Mouse (Mus musculus) MEL-GATA-1-ER (cell line): ENCODE data around the gene Cacng1.

Experiments used
- DNase-seq: peaks from one replicate; pipeline ENCODE4 v3.0.0-alpha.2; 2012; ENCODE audit warnings: low read depth; ENCODE audit errors: extremely low read depth

Cacng1 gene

DNA sequence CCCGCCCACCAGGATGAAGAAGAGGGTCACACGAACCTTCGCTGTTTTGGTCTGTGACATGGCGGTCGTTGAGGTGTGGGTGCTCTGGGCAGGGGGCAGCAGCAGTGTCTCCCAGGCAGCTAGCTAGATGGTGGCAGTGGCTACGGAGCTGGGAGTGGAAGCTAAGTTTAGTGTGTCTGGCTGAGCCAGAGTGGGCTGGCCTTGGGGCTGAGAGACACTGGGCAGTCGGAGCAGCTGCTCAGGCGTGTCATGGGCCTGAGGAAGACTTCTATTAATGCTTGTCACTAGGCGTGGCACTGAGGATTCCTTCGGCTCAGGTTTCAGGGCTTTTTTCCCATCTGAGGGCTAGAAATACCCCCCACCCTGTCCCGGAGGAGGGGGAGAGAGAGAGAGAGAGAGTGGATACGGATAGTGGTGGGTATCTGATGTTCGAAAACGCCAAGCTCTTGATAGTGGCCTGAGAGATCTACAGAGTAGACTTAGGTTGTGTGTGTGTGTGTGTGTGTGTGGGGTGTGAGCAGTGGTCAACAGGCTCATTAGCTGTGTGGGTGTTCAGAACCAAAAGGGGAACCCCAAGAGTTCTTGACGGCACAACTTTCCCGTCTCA, at the start of gene Cacng1:
Gene Cacng1 (minus strand): TSS at position 191 of the 607 bp plus-strand sequence.
- DNase-seq = no peak

- DNase-seq = no peak
Observed at GRCm38 (mm10) chr11:107762688-107763460, 46.6 kb upstream of the Cacng1 start.

DNA sequence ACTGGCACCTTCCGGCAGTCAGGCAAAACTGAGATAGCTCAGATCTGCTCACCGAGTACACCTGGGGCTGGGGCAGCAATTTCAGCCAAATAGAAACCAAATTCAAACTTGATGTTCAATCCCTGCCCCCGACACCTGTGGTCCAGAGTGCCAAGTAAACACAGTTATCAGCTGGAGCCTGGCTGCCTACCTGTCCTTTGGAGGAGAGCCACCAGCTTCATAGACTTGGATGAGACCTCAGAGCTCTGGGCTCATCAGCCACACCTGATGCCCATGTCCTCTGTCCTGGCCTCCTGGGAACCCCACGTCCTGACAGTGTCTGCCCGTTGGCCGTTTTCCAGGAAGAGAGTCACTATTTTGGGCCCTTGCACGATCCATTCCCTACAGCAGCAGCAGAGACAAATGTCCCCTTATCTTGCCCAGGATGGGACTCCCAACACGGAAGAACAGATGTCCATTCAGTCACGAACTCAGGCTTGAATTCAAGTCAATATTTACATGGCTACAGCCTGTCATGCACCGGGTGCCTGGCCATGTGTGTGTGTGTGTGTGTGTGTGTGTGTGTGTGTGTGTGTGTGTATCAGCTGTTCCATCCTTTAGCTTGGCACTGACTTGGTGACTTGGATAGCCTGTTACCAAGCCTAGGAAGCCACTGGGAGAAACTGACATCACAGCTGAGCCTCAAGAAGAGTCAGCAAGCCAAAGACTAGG, 45.6 kb upstream of the Cacng1 start:
- no peak for DNase-seq

- no peak for DNase-seq
Observed at GRCm38 (mm10) chr11:107760001-107760400, 43.7 kb upstream of the Cacng1 start.

DNA sequence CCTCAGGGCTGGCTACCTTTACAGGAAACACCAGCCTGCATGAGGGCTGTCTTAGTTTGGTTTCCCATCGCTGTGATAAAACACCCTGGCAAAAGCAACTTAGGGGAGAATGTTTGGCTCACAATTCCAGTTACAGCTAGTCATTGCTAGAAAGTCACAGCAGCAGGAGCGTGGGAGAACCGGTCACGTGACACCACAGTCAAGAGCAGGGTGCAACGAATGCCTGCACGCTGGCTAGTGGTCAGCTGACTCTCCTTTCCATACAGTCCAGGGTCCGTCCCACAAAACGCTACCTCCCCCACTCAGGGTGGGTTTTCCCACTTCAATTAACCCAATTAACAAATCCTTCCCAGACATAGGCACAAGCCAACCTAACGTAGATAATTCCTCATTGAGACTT, 43.2 kb upstream of the Cacng1 start:
- no peak for DNase-seq

- DNase-seq = no peak
Observed at GRCm38 (mm10) chr11:107749114-107749513, 32.8 kb upstream of the Cacng1 start.

- DNase-seq = no peak
Observed at GRCm38 (mm10) chr11:107748243-107749035, 32.1 kb upstream of the Cacng1 start.

- no peak for DNase-seq
Observed at GRCm38 (mm10) chr11:107743100-107743499, 26.8 kb upstream of the Cacng1 start.

DNA sequence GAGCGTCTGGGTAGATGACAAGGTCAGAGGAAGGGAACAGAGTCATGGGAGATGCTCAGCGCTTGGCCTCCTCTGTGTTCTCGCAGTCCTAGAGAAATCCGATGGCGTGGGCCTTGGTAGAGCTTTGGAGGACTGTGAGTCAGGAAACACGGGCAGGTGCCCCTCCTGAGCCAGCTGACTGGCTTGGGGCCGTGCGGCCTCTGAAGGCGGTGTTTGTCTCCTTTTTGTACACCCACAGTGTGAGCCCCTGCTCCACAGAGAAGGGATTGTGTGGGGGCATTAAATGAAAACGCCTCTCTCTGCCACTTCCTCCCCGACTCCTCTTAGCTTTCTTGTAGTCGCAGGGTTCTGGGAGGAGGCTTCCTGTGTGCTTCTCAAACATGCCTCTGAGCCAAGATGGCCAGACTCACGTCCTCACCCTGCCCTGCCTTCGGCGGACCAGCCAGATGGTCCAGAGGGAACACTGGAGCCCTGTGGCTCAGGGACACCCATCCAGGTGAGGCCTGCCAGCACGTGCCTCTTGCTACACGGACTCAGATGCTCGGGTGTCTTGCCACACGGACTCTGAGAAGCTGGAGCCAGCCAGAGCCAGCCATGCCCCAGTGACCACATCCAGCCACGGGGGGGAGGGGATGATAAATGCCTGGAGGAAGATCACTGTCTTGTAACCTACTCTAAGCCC, 22.2 kb upstream of the Cacng1 start:
- DNase-seq = no peak

DNA sequence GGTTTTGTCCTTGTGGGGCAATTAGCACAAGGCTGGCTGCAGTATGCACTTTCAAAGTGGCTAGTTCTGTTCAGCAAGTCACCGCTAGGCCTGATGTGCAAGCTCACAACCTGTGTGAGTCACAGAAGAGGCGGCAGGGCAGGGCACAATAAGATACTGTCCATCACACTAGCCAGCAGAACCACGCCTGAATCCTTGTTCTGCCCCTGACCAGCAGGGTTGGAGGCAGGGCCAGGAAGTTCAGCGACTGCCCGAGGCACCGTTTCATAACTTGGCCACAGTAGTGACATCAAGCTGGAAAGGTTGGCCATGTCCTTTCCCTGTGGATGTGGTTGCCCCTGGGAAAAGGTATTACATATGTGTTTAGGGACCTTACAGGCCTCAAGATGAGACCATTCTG, 21.6 kb upstream of the Cacng1 start:
- DNase-seq = no peak

DNA sequence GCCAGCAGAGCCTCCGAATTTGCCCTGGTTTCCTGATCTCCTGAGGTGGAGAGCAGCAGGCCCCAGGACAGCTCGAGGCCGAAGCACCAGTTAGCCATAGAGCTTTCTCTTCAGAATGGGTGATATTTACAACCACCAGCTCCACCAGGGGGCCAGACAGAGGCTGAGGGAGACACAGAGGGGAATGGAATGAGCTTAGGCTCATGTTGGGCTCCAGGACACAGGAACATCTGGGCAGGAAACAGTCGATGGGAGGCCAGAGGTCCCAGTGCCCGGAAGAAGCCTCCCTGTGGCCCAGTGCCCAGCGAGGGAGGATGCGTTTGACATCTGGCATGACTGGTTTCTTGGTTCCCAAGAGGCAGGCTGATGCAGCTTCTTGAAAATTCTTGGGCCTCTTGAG, 17.8 kb upstream of the Cacng1 start:
- no peak for DNase-seq

DNA sequence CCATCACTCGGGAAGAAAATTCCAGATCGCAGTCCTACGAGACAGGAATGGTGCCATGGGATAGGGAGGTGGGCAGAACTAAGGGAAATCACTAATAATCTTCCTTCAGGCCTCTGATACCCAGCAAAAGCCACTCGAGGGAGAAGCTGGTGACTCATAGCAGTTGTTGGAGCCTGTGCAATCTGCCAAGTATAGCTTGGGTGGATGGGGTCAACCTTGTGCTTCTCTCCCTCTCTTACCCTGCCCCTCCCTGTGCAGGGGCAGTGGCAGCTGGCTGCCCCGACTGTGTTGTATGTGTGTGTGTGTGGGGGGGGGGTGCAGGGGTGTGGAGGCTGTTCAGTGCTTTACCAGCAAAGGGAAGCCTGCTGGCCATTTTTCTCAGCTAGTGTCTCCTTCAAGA, 15.2 kb upstream of the Cacng1 start:
- no peak for DNase-seq

- DNase-seq = no peak
Observed at GRCm38 (mm10) chr11:107730940-107731339, 14.6 kb upstream of the Cacng1 start.

- no peak for DNase-seq
Observed at GRCm38 (mm10) chr11:107729141-107729540, 12.8 kb upstream of the Cacng1 start.

DNA sequence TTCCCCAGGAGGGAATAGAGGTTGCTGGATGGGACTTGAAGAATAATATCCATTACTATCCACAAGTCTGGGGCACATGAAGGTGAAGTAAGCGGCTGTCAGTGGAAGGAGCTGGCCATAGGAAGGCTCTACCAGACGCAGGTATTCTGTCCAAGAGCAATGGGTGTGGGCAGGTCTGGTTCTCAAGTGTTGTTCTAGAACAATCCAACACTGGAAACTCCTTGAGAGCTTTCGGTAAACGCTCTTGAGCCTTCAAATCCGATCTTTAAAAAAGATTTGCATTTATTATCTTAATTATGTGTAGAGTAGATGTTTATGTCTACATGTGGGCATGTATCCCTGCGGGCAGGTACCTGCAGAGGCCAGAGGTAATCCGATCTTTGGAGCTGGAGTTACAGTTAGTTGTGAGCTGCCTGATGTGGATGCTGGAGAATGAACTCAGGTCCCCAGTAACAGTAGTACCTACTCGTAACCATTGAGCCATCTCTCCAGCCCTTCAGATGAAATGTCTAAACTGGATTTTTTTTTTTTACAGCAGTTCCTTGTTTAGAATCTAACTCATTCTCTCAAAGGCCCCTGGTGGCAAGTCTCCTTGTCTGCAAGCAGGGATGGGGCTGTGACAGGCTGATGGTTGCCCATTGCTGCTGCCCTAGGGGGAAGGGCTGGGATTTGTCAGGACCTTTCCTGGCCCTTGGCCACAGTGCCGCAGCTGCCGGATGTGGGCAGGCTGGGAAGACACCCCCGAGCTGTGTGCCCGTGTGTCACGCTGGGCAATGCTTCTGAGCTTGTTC, 11.9 kb upstream of the Cacng1 start:
- no peak for DNase-seq

- DNase-seq = no peak
Observed at GRCm38 (mm10) chr11:107724603-107725002, 8.3 kb upstream of the Cacng1 start.

DNA sequence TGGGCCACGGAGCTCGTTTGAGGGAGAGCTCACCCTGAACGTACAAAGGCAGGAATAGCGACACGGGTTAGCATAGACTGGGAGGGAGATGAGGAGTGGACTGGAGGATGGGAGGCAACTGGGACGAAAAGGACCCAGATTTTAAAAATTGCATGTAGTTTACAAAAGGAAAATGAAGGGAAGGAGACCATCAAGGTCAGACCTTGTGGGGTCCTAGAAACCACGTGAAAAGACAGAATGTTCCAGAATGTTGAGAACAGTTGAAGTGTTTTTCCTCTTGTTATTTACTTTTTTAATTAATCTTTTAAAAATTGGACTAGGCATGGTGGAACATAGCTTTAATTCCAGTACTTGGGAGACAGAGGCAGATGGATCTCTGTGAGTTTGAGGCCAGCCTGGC, 4.7 kb upstream of the Cacng1 start:
- no peak for DNase-seq

DNA sequence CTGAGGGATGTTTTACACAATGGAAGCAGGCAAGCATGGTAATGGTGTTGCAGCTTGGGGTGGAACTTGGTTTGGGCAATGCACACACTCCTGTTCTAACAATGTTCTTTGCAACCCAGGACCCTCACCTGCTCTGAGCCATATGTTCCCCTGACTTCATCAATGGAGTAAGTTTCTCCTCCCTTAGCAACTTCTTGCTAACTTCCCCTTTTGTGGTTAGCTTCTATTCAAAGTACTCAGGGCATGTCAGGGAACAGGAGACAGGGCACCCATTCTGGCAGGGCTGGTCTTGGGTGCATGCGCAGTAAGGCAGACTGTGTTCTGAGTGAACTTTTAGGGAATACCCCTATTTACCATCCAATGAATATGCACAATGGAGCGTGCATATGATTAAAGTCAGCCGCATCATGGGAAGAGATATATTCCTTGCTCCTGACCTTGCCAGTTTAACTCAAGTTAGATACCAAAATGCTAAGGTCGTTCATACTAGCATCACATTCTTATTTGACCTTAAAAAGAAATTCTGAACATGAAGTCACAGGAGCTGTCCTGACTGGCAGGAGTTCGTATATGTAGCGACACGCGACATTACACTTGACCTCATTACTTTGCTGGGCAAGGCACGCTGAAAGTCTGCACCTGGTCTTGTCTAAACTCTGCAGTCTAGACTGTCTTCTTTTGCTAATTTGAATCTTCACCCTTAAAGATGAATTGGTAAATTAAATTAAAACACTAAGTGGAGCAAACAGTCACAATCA, 4.1 kb upstream of the Cacng1 start:
- DNase-seq = peak; percentile 53

DNA sequence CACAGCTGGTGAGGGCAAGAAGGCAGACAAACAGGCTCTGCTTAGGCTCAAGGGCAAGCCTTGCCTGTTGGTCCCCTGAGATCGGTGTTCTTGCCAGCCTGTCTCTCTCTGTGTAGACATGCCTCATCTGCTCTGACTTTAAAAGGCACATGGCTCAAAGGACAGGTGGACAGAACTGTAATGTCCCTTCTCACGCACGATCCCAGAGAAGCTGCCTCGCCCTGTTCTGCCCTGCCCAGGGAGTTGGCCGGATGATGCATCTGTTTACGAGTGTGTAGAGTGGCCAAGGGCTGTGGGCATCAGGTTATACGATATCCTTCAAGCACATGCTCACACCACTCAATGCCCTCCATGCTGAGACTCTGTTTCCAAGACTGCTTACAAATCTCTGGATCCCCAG, 2.0 kb downstream of the Cacng1 start:
- no peak for DNase-seq

DNA sequence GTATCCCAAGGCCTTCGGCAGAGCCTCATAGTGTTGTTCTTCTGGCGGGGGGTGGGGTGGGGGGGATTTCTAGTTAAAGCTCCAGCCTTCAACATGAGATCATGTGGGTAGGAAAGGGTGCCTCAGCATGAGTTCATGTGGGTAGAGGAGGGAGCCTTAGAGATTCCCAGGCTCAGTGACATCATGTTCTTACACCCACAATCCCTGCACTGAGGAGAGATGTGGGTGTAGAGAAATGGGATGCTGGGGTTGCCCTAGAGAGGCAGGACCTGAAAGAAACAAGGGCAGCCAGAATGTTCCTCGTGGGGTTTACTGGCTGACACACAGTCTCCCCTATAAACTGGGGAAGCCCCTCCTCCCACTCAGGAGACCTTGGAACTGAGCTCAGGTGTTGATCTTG, 5.9 kb downstream of the Cacng1 start:
- DNase-seq = no peak
